ENCODE assay signal across 10 mouse cellular contexts in the genomic region with DNA sequence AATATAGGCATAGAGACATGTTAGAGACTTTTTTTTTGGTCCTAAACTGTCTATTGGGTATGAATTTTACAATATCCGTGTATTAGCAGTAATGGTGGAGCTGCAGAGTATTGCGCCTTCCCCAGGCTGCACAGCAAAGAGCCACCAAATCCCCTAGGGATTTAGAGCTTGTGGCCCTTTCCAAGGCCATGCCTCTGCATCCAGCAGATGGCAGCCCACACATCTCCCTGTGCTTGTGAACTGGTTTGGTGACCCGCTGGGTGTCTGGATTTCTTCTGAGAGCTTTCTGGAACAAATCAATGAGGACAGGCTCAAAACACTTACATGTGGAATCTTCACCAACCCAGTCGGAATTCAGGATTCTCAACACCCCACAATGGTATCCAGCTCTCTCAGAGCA.
A peak's percentile ranks its signal among the peaks of the same experiment; 100 is the strongest.
DNase-seq lines count a peak whose midpoint lies in the region; ATAC-seq lines count a peak whose summit lies in the region.
"Had no signal": no experiment of that assay in that cellular context is flagged by ENCODE, and none has a peak within 500 bp of the region (broad histone marks: within the 10 kb centered on the region; RNA-seq: fewer than 3 reads in every experiment).

No protein-coding gene starts in this region.

- DNase-seq in heart, adult 11 months, result no peak
- DNase-seq in lung, postnatal 36 days, result peak; percentile 31
- DNase-seq in lung, postnatal 14 days, result no peak
- peak; percentile 57 for DNase-seq in brain, adult 2 months (ENCODE audit: low read depth, low spot score)
- DNase-seq in right cerebral cortex, postnatal 14 days, result no peak
- DNase-seq: cerebellum, adult 11-12 months had no signal

- no peak overlapping the region for H3K4me2 ChIP-seq in heart, embryonic 16.5 days (ENCODE audit: low read depth, low read length)
- H3K4me2 ChIP-seq in stomach, embryonic 16.5 days (ENCODE audit: low read depth, low read length), result no peak overlapping the region
- H3K4me2 ChIP-seq: forebrain, embryonic 15.5 days had no signal

- H3K4me3 ChIP-seq in heart, embryonic 16.5 days (ENCODE audit: low read length), result no peak overlapping the region
- no peak overlapping the region for H3K4me3 ChIP-seq in stomach, embryonic 16.5 days (replicated peaks; ENCODE audit: low read length)
- H3K4me3 ChIP-seq: forebrain, embryonic 15.5 days; hindbrain, embryonic 10.5 days had no signal

- WGBS in heart, embryonic 16.5 days, result 57% methylated on average over 4 of the region's 4 CpGs
- WGBS in stomach, embryonic 16.5 days, result 59% methylated on average over 4 of the region's 4 CpGs

- H3K4me1 ChIP-seq in heart, embryonic 16.5 days (ENCODE audit: control insufficient read depth, insufficient read depth, low read length), result peaks cover 19% of the 10 kb centered on the region
- H3K4me1 ChIP-seq in stomach, embryonic 16.5 days (ENCODE audit: control insufficient read depth, insufficient read depth, low read length), result no peaks in the 10 kb centered on the region; the same call in 1 of the 2 replicates

- H3K36me3 ChIP-seq in heart, embryonic 16.5 days (ENCODE audit: control insufficient read depth, insufficient read depth), result no peaks in the 10 kb centered on the region
- H3K36me3 ChIP-seq in stomach, embryonic 16.5 days (ENCODE audit: control insufficient read depth, insufficient read depth, low read length), result no peaks in the 10 kb centered on the region
- H3K36me3 ChIP-seq: forebrain, embryonic 15.5 days; hindbrain, embryonic 10.5 days had no signal

- H3K27ac ChIP-seq in heart, embryonic 16.5 days (ENCODE audit: low read length), result peak overlapping the region; percentile 40; the same call in 1 of the 2 replicates
- no peak overlapping the region for H3K27ac ChIP-seq in stomach, embryonic 16.5 days (ENCODE audit: low read length)
- H3K27ac ChIP-seq: forebrain, embryonic 15.5 days; hindbrain, embryonic 10.5 days had no signal

- H3K9me3 ChIP-seq in heart, embryonic 16.5 days (replicated peaks; ENCODE audit: control insufficient read depth, low read length), result no peaks in the 10 kb centered on the region
- no peaks in the 10 kb centered on the region for H3K9me3 ChIP-seq in stomach, embryonic 16.5 days (replicated peaks; ENCODE audit: control insufficient read depth, low read length)
- H3K9me3 ChIP-seq: forebrain, embryonic 15.5 days; hindbrain, embryonic 10.5 days had no signal

- H3K9ac ChIP-seq in heart, embryonic 16.5 days (ENCODE audit: low read length), result no peak overlapping the region
- no peak overlapping the region for H3K9ac ChIP-seq in stomach, embryonic 16.5 days (ENCODE audit: low read length)
- H3K9ac ChIP-seq: forebrain, embryonic 15.5 days had no signal

- no peaks in the 10 kb centered on the region for H3K27me3 ChIP-seq in heart, embryonic 16.5 days (ENCODE audit: control insufficient read depth, insufficient read depth, low read length)
- H3K27me3 ChIP-seq in stomach, embryonic 16.5 days (ENCODE audit: control insufficient read depth, insufficient read depth, low read length), result no peaks in the 10 kb centered on the region

- no peak for ATAC-seq in heart, embryonic 16.5 days (replicated peaks; ENCODE audit: extremely low read depth, insufficient read depth, low FRiP score)
- ATAC-seq in stomach, embryonic 16.5 days (ENCODE audit: insufficient read depth, low FRiP score), result 0 out of 2 replicates have a peak, but pooled peaks have one; percentile 40
- ATAC-seq: forebrain, embryonic 15.5 days had no signal

Comparison
In these comparisons a context has a peak if more than half of its experiments do, and no peak if none do; other contexts are left out.
1. DNase-seq: peak in lung, postnatal 36 days (single experiment) and brain, adult 2 months (single experiment); none in heart, adult 11 months (single experiment), lung, postnatal 14 days (single experiment) and right cerebral cortex, postnatal 14 days (single experiment).